Mouse (Mus musculus): ENCODE measurements at regions not wholly inside any gene's neighbourhood (a gene's known extent, or its start where the extent isn't known, plus 50 kb on each side); places are given as distances from the start of the nearest gene placed in this dataset.

- no peak for TF ChIP-seq CTCF (IDR thresholded peaks at IDR 0.05; ENCODE audit: low read depth)
- no peak for TF ChIP-seq EP300 (IDR thresholded peaks at IDR 0.05; ENCODE audit: low read depth)
These were observed 153.0 kb upstream of the Med13l start for GRCm38 (mm10) chr5:118407451-118407850.
